Mouse (Mus musculus) intestine, postnatal 0 days (tissue): ENCODE measurements at regions not wholly inside any gene's neighbourhood (a gene's known extent, or its start where the extent isn't known, plus 50 kb on each side); places are given as distances from the start of the nearest gene placed in this dataset.

Experiments
- ATAC-seq: fragments of 200-750 bp; cut with Nextera tagmentation; 2 replicates; pipeline ENCODE4 v1.8.0; 2017; ENCODE audit warnings: mild to moderate bottlenecking, moderate TSS enrichment, moderate library complexity
- H3K27ac ChIP-seq: fragments of 300-500 bp; sonication (generic); 2 replicates; pipeline ENCODE4 v1.5.1; 2014; ENCODE audit warnings: mild to moderate bottlenecking, low read depth, low read length, moderate library complexity
- H3K27me3 ChIP-seq: fragments of 300-500 bp; sonication (generic); replicated peaks from 2 replicates; pipeline ENCODE4 v1.6.1; 2014; ENCODE audit warnings: low read length, mixed read lengths; ENCODE audit not compliant: control insufficient read depth, insufficient read depth
- H3K36me3 ChIP-seq: fragments of 300-500 bp; sonication (generic); 2 replicates; pipeline ENCODE4 v1.6.1; 2014; ENCODE audit warnings: mild to moderate bottlenecking, moderate library complexity; ENCODE audit not compliant: control insufficient read depth, insufficient read depth
- H3K4me1 ChIP-seq: fragments of 300-500 bp; sonication (generic); replicated peaks from 2 replicates; pipeline ENCODE4 v1.6.1; 2014; ENCODE audit warnings: antibody characterized with exemption, low read length, mixed read lengths; ENCODE audit not compliant: control insufficient read depth, insufficient read depth
- H3K4me2 ChIP-seq: fragments of 300-500 bp; sonication (generic); replicated peaks from 2 replicates; pipeline ENCODE4 v1.6.1; 2014; ENCODE audit warnings: low read depth, mild to moderate bottlenecking, moderate library complexity
- H3K4me3 ChIP-seq: fragments of 300-500 bp; sonication (generic); 2 replicates; pipeline ENCODE4 v1.5.1; 2014; ENCODE audit warnings: low read depth, low read length
- H3K9ac ChIP-seq: fragments of 300-500 bp; sonication (generic); 2 replicates; pipeline ENCODE4 v1.6.1; 2014; ENCODE audit warnings: mild to moderate bottlenecking, low read depth, low read length
- H3K9me3 ChIP-seq: fragments of 300-500 bp; sonication (generic); 2 replicates; pipeline ENCODE4 v1.6.1; 2016; ENCODE audit warnings: mixed run types; ENCODE audit not compliant: control insufficient read depth
- CTCF ChIP-seq: sonication (generic); IDR thresholded peaks from 2 replicates; pipeline ENCODE4 v1.5.1; 2016; ENCODE audit warnings: low read depth, mild to moderate bottlenecking, control low read depth, antibody characterized with exemption, moderate library complexity
- WGBS: fragments of 180-500 bp; shearing (Covaris S2); extraction: QIAGEN DNeasy Blood & Tissue Kit; methylation state at CpG from one replicate; pipeline ENCODE4 v1.1.7; 2014; 5-methylcytosine and 5-hydroxymethylcytosine counted together

DNA sequence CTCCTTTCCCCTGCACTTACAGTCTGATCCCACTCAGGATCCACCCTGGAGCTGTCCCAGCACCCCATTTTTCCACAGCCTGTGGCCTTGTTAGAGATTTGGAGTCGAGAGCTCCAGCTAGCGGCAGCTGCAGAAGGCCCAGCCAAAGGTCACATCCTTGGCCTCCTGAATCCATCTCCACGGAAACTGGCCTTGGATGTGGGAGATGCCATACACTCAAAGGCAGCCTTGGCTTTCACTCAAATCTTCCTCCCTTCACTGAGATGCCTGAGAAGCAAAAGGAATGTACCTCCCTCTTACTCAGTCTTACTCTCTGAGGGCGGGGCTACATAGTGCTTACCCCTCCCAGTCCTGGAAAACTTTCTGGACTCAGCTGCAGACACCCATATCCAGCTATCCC is 56.2 kb upstream of the Ky start:
- 81% methylated on average over 4 of the region's 4 CpGs for WGBS
- no peak for TF ChIP-seq CTCF
- ATAC-seq = no peak

DNA sequence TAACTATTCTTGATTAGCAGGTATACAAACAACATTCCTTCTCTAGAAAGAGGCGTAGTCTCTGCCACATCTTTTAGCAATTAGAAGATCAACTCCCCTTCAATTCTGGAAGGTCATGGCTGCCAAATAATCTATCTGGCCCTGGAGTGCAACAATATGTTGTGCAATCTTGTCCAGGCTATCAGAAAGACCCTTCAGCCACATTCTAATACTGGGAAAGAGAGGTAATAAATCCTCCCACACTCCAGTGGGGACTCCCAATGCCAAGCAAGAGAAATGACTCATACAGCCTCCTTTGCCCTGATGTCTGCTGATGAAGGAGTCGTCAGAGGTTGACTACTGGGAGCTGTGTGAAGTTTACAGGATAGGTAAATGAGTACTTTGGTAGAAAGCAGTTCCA is 59.5 kb upstream of the Ky start:
- Histone ChIP-seq H3K27ac (no peak overlapping the region), H3K9me3 (no peaks in the 10 kb centered on the region), H3K9ac (no peak overlapping the region), H3K36me3 (no peaks in the 10 kb centered on the region), H3K27me3 (no peaks in the 10 kb centered on the region), H3K4me1 (no peaks in the 10 kb centered on the region), H3K4me2 (no peak overlapping the region), H3K4me3 (no peak overlapping the region)
- WGBS = 46% methylated on average over 2 of the region's 2 CpGs
- no peak for ATAC-seq
- no peak for TF ChIP-seq CTCF

More for the DNA sequence above, 56.2 kb upstream of the Ky start:
- H3K9me3 ChIP-seq = no peaks in the 10 kb centered on the region
- H3K36me3 ChIP-seq = no peaks in the 10 kb centered on the region
- no peaks in the 10 kb centered on the region for H3K4me1 ChIP-seq
- H3K4me3 ChIP-seq = no peak overlapping the region
- H3K4me2 ChIP-seq = no peak overlapping the region
- no peak overlapping the region for H3K9ac ChIP-seq
- no peaks in the 10 kb centered on the region for H3K27me3 ChIP-seq
- H3K27ac ChIP-seq = no peak overlapping the region

- Histone ChIP-seq H3K9ac (no peak overlapping the region), H3K9me3 (no peaks in the 10 kb centered on the region), H3K4me3 (no peak overlapping the region), H3K36me3 (no peaks in the 10 kb centered on the region), H3K27ac (no peak overlapping the region), H3K4me2 (no peak overlapping the region), H3K27me3 (no peaks in the 10 kb centered on the region), H3K4me1 (no peaks in the 10 kb centered on the region)
- 76% methylated on average over 11 of the region's 11 CpGs for WGBS
- no peak for ATAC-seq
- no peak for TF ChIP-seq CTCF
Measured at GRCm38 (mm10) chr9:102442198-102442842, 63.2 kb upstream of the Ky start.

DNA sequence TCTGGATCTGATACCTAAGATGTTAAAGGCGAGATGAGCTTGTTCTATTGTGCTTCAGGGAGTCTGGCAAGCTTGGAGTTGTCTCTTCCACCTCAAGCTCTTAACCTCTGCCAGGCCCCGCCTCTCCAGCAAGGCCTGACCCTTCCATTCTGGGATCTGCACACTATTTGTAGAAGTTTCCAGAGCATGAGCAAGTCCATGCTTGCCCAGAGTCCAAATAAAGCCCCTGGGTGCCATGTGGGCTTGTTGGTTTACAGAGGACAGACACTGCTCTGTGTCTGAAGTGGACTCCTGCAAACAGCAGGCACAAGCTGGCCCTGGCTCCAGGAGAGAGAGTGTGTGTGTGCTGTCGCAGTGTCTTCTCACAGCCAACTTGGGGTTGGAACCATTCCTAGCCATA is 67.9 kb upstream of the Ky start:
- 68% methylated on average over 3 of the region's 3 CpGs for WGBS
- Histone ChIP-seq H3K9ac (no peak overlapping the region), H3K36me3 (no peaks in the 10 kb centered on the region), H3K4me3 (no peak overlapping the region), H3K4me2 (no peak overlapping the region), H3K27ac (no peak overlapping the region), H3K4me1 (no peaks in the 10 kb centered on the region), H3K9me3 (no peaks in the 10 kb centered on the region), H3K27me3 (no peaks in the 10 kb centered on the region)
- no peak for ATAC-seq
- TF ChIP-seq CTCF = no peak

GRCm38 (mm10) chr9:102436378-102436777 is 69.2 kb upstream of the Ky start:
- ATAC-seq = no peak
- Histone ChIP-seq H3K4me1 (no peaks in the 10 kb centered on the region), H3K4me3 (no peak overlapping the region), H3K9ac (no peak overlapping the region), H3K36me3 (no peaks in the 10 kb centered on the region), H3K4me2 (no peak overlapping the region), H3K9me3 (no peaks in the 10 kb centered on the region), H3K27me3 (no peaks in the 10 kb centered on the region), H3K27ac (no peak overlapping the region)
- TF ChIP-seq CTCF = peak; percentile 54
- WGBS = 82% methylated on average over 5 of the region's 5 CpGs

GRCm38 (mm10) chr9:102428031-102428430 is 73.5 kb upstream of the Ephb1 start:
- no peak overlapping the region for H3K4me3 ChIP-seq
- no peaks in the 10 kb centered on the region for H3K27me3 ChIP-seq
- 78% methylated on average over 5 of the region's 5 CpGs for WGBS
- TF ChIP-seq CTCF = no peak
- no peak overlapping the region for H3K27ac ChIP-seq
- no peaks in the 10 kb centered on the region for H3K36me3 ChIP-seq
- no peaks in the 10 kb centered on the region for H3K9me3 ChIP-seq
- no peak overlapping the region for H3K4me2 ChIP-seq
- no peak for ATAC-seq
- no peaks in the 10 kb centered on the region for H3K4me1 ChIP-seq
- H3K9ac ChIP-seq = no peak overlapping the region
